In genomic region chr4:31830241-31830640, GRCm38 (mm10) we compare ENCODE assay signal across 11 mouse cellular contexts.
DNase-seq lines count a peak whose midpoint lies in the region; ATAC-seq and TF ChIP-seq lines count a peak whose summit lies in the region.
"Had no signal": no experiment of that assay in that cellular context is flagged by ENCODE, and none has a peak within 500 bp of the region (broad histone marks: within the 10 kb centered on the region; RNA-seq: fewer than 3 reads in every experiment).

No protein-coding gene starts in this region.

- 23% methylated on average over 11 of the region's 11 CpGs for WGBS in kidney, adult 2 months
- 8% methylated on average over 11 of the region's 11 CpGs for WGBS in embryonic facial prominence, embryonic 10.5 days
- WGBS in midbrain, embryonic 14.5 days = 3% methylated on average over 11 of the region's 11 CpGs
- WGBS in intestine, postnatal 0 days = 49% methylated on average over 11 of the region's 11 CpGs

- TF ChIP-seq POLR2A in kidney, adult 2 months (IDR thresholded peaks at IDR 0.05; ENCODE audit: low read depth, low read length) = no peak

- H3K9me3 ChIP-seq in embryonic facial prominence, embryonic 10.5 days = no peaks in the 10 kb centered on the region
- H3K9me3 ChIP-seq in midbrain, embryonic 14.5 days (ENCODE audit: control insufficient read depth, low read length) = no peaks in the 10 kb centered on the region
- H3K9me3 ChIP-seq in intestine, postnatal 0 days (ENCODE audit: control insufficient read depth) = no peaks in the 10 kb centered on the region
- H3K9me3 ChIP-seq: liver, embryonic 13.5 days had no signal

- no peak overlapping the region for H3K27ac ChIP-seq in kidney, adult 2 months (ENCODE audit: insufficient read depth, low read depth, low read length)
- H3K27ac ChIP-seq in embryonic facial prominence, embryonic 10.5 days (replicated peaks) = no peak overlapping the region; the same call in 1 of the 2 replicates
- H3K27ac ChIP-seq in midbrain, embryonic 14.5 days (replicated peaks; ENCODE audit: low read depth, low read length) = no peak overlapping the region
- no peak overlapping the region for H3K27ac ChIP-seq in intestine, postnatal 0 days (ENCODE audit: low read depth, low read length)
- H3K27ac ChIP-seq: liver, embryonic 13.5 days had no signal

- H3K4me3 ChIP-seq in kidney, adult 2 months (ENCODE audit: insufficient read depth, low read depth, low read length) = no peak overlapping the region
- H3K4me3 ChIP-seq in embryonic facial prominence, embryonic 10.5 days = no peak overlapping the region
- H3K4me3 ChIP-seq in midbrain, embryonic 14.5 days (replicated peaks; ENCODE audit: low read depth, low read length) = no peak overlapping the region
- no peak overlapping the region for H3K4me3 ChIP-seq in intestine, postnatal 0 days (ENCODE audit: low read depth, low read length)
- H3K4me3 ChIP-seq: liver, embryonic 13.5 days had no signal

- peak; percentile 41 for DNase-seq in kidney, adult 2 months
- DNase-seq in kidney, adult 18-20 months = no peak
- peak; percentile 63 for DNase-seq in embryonic facial prominence, embryonic 10.5 days (ENCODE audit: low spot score)
- DNase-seq in kidney, postnatal 14 days = peak; percentile 45
- no peak for DNase-seq in midbrain, embryonic 14.5 days
- no peak for DNase-seq in cerebellum, adult 9-10 months
- no peak for DNase-seq in frontal cortex, adult 2 months (ENCODE audit: extremely low spot score in 1 of 2, low spot score in 1 of 2)
- DNase-seq: cerebellum, postnatal 14 days; heart, adult 18-20 months; liver, embryonic 13.5 days had no signal

- no peak for TF ChIP-seq CTCF in kidney, adult 2 months (conservative IDR thresholded peaks at IDR 0.05; ENCODE audit: insufficient read depth, insufficient read length, low read depth, low read length)
- TF ChIP-seq CTCF in intestine, postnatal 0 days (IDR thresholded peaks at IDR 0.05; ENCODE audit: low read depth) = no peak

- H3K27me3 ChIP-seq in kidney, adult 2 months (replicated peaks; ENCODE audit: control insufficient read depth, insufficient read depth, low read length) = no peaks in the 10 kb centered on the region
- no peaks in the 10 kb centered on the region for H3K27me3 ChIP-seq in embryonic facial prominence, embryonic 10.5 days (replicated peaks; ENCODE audit: low read depth, poor library complexity, severe bottlenecking)
- H3K27me3 ChIP-seq in midbrain, embryonic 14.5 days (ENCODE audit: control insufficient read depth, insufficient read depth, low read length) = no peaks in the 10 kb centered on the region
- no peaks in the 10 kb centered on the region for H3K27me3 ChIP-seq in intestine, postnatal 0 days (replicated peaks; ENCODE audit: control insufficient read depth, insufficient read depth, low read length)
- H3K27me3 ChIP-seq: liver, embryonic 13.5 days had no signal

- ATAC-seq in midbrain, embryonic 14.5 days (ENCODE audit: low FRiP score, low TSS enrichment) = no peak
- no peak for ATAC-seq in intestine, postnatal 0 days

- H3K9ac ChIP-seq in midbrain, embryonic 14.5 days (replicated peaks; ENCODE audit: low read length) = no peak overlapping the region
- H3K9ac ChIP-seq in intestine, postnatal 0 days (ENCODE audit: low read depth, low read length) = no peak overlapping the region
- H3K9ac ChIP-seq: liver, embryonic 13.5 days had no signal

- peak overlapping the region; percentile 28 for H3K4me2 ChIP-seq in midbrain, embryonic 14.5 days (ENCODE audit: low read length)
- no peak overlapping the region for H3K4me2 ChIP-seq in intestine, postnatal 0 days (replicated peaks; ENCODE audit: low read depth)
- H3K4me2 ChIP-seq: liver, embryonic 13.5 days had no signal

- H3K4me1 ChIP-seq in kidney, adult 2 months (ENCODE audit: control insufficient read depth, insufficient read depth, low read length) = no peaks in the 10 kb centered on the region; the same call in 1 of the 2 replicates
- H3K4me1 ChIP-seq in embryonic facial prominence, embryonic 10.5 days = peaks cover 43% of the 10 kb centered on the region
- H3K4me1 ChIP-seq in midbrain, embryonic 14.5 days (ENCODE audit: control insufficient read depth, insufficient read depth, low read length) = peaks cover 20% of the 10 kb centered on the region; the same call in 1 of the 2 replicates
- no peaks in the 10 kb centered on the region for H3K4me1 ChIP-seq in intestine, postnatal 0 days (replicated peaks; ENCODE audit: control insufficient read depth, insufficient read depth, low read length)
- H3K4me1 ChIP-seq: liver, embryonic 13.5 days had no signal

- no peaks in the 10 kb centered on the region for H3K36me3 ChIP-seq in kidney, adult 2 months (ENCODE audit: control insufficient read depth, insufficient read depth, low read length)
- no peaks in the 10 kb centered on the region for H3K36me3 ChIP-seq in embryonic facial prominence, embryonic 10.5 days (replicated peaks)
- no peaks in the 10 kb centered on the region for H3K36me3 ChIP-seq in midbrain, embryonic 14.5 days (ENCODE audit: control insufficient read depth, insufficient read depth, low read length)
- no peaks in the 10 kb centered on the region for H3K36me3 ChIP-seq in intestine, postnatal 0 days (ENCODE audit: control insufficient read depth, insufficient read depth)
- H3K36me3 ChIP-seq: liver, embryonic 13.5 days had no signal

Comparison
In these comparisons a context has a peak if more than half of its experiments do, and no peak if none do; other contexts are left out.
1. DNase-seq: peak in kidney, adult 2 months (single experiment), embryonic facial prominence, embryonic 10.5 days (single experiment) and kidney, postnatal 14 days (single experiment); none in kidney, adult 18-20 months (single experiment), midbrain, embryonic 14.5 days (single experiment), cerebellum, adult 9-10 months (single experiment) and frontal cortex, adult 2 months (0 of 2).